Mouse (Mus musculus): ENCODE results near the gene Arih2. TPM values are rescaled to one million over a fixed set of nuclear protein-coding genes. Genes with fewer than 3 reads are reported as not detected.

Arih2 gene
- 61.1 and 62.1 TPM in 2 replicates for polyA plus RNA-seq (2014; fragmentation: Nextera tagmentation; extraction: Ambion mirVana)

DNA sequence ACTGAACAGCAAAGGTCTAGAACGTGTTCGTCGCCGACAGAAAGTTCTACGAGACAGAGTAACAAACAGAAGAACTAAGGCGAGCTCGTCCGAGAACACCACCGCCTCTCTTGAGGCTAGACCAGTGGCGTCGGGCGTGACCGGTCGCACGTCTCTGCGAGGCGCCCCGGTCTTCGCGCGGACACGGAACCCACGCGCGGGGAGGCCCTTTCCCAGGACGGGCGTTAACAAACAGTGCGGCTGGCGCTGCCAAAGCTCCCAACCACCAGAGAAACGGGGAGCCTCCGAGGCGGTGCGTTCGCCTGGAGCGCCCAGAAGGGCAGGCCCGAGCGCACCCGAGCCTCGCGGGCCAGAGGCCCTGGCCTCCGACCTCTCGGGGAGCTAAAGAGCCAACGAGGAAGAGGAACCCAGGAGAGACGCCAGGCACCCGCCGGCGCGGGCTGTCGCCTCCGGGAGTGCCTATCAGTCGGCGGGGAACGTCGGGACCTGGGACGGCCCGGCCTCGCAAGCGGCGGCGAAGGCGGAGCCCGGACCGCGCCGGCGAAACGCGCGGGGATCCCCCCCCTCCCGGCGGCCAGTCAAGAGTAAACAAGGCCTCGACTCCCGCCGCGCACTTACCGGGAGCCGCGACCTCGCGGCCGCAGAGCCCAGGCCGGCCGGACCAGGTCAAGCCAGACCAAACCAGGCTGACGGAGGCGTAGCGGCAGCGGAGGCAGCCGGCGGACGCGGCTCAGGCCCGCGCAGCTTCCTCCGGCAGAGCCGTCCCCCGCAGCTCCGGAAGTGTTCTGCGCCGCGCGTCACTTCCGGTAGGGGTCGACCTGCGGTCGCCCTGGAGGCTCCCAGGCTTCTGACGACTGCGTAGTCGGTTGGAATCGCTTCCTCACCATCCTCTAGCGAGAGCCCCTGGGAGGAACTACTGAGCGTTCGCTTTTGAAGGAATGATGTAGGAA lies at the start of gene Arih2:
Gene Arih2 (minus strand): TSS at position 776 of the 950 bp plus-strand sequence.
- under 1% methylated on average over 112 of the region's 112 CpGs for WGBS
- peak within 1 kb of the TSS; percentile 83 for H3K9ac ChIP-seq (ENCODE audit: low read length)
- peaks cover 8% of the 10 kb centered on the region; the same call in 1 of the 2 replicates for H3K4me1 ChIP-seq (replicated peaks; ENCODE audit: control insufficient read depth, insufficient read depth, low read length)
- no peaks in the 10 kb centered on the region for H3K36me3 ChIP-seq (ENCODE audit: control insufficient read depth, insufficient read depth, low read length)
- peak within 1 kb of the TSS; percentile 37 for H3K27ac ChIP-seq (ENCODE audit: low read depth, low read length)
- no peaks in the 10 kb centered on the region for H3K27me3 ChIP-seq (ENCODE audit: control insufficient read depth, insufficient read depth, low read length)
- DNase-seq (ENCODE audit: low spot score) (peak; percentile 94), ATAC-seq (replicated peaks; ENCODE audit: low FRiP score) (peak; percentile 99)
- H3K4me2 ChIP-seq (ENCODE audit: low read depth, low read length, severe bottlenecking) = peak within 1 kb of the TSS; percentile 95
- H3K9me3 ChIP-seq (ENCODE audit: control insufficient read depth, low read length) = no peaks in the 10 kb centered on the region
- H3K4me3 ChIP-seq (ENCODE audit: low read depth, low read length) = peak within 1 kb of the TSS; percentile 96

DNA sequence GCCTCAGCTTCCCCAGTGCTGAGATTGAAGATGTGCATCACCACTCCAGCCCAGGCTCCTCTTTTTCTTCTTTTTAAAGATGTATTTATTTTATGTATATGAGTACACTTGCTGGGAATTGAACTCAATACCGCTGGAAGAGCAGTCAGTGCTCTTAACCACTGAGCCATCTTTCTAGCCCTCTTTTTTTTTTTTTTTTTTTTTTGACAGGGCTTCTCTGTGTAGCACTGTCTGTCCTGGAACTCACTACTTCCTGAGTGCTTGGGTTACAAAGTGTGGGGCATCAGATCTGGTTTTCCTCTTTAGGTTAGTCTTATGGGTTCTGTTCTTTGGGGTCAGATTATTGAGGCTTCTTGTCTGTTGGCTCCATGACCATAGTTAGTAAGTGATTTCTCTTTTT lies 45.3 kb upstream of the Arih2 start:
- Histone ChIP-seq H3K9ac (ENCODE audit: low read length) (no peak overlapping the region), H3K4me2 (ENCODE audit: low read depth, low read length, severe bottlenecking) (no peak overlapping the region), H3K36me3 (ENCODE audit: control insufficient read depth, insufficient read depth, low read length) (no peaks in the 10 kb centered on the region), H3K27ac (ENCODE audit: low read depth, low read length) (no peak overlapping the region), H3K9me3 (ENCODE audit: control insufficient read depth, low read length) (no peaks in the 10 kb centered on the region), H3K27me3 (ENCODE audit: control insufficient read depth, insufficient read depth, low read length) (no peaks in the 10 kb centered on the region; the same call in 1 of the 2 replicates), H3K4me1 (replicated peaks; ENCODE audit: control insufficient read depth, insufficient read depth, low read length) (peaks cover 6% of the 10 kb centered on the region; the same call in 1 of the 2 replicates), H3K4me3 (ENCODE audit: low read depth, low read length) (no peak overlapping the region)
- ATAC-seq (replicated peaks; ENCODE audit: low FRiP score) (no peak), DNase-seq (ENCODE audit: low spot score) (no peak)
- 92% methylated on average over 1 of the region's 1 CpGs for WGBS

- DNase-seq (ENCODE audit: low spot score) = no peak
- no peak overlapping the region for H3K4me3 ChIP-seq (ENCODE audit: low read depth, low read length)
- H3K9ac ChIP-seq (ENCODE audit: low read length) = no peak overlapping the region
Measured at GRCm38 (mm10) chr9:108693946-108694345, 44.8 kb upstream of the Arih2 start.

GRCm38 (mm10) chr9:108692226-108693041 lies 43.2 kb upstream of the Arih2 start:
- peak; percentile 73 for ATAC-seq (replicated peaks; ENCODE audit: low FRiP score)
- Histone ChIP-seq H3K9ac (ENCODE audit: low read length) (peak overlapping the region; percentile 82), H3K27me3 (ENCODE audit: control insufficient read depth, insufficient read depth, low read length) (no peaks in the 10 kb centered on the region; the same call in 1 of the 2 replicates), H3K4me3 (ENCODE audit: low read depth, low read length) (peak overlapping the region; percentile 58), H3K27ac (ENCODE audit: low read depth, low read length) (no peak overlapping the region), H3K4me1 (replicated peaks; ENCODE audit: control insufficient read depth, insufficient read depth, low read length) (peaks cover 10% of the 10 kb centered on the region), H3K9me3 (ENCODE audit: control insufficient read depth, low read length) (no peaks in the 10 kb centered on the region), H3K4me2 (ENCODE audit: low read depth, low read length, severe bottlenecking) (peak overlapping the region; percentile 88), H3K36me3 (ENCODE audit: control insufficient read depth, insufficient read depth, low read length) (no peaks in the 10 kb centered on the region)
- 1% methylated on average over 80 of the region's 92 CpGs for WGBS
- peak; percentile 79 for DNase-seq (ENCODE audit: low spot score)

More at GRCm38 (mm10) chr9:108693946-108694345, 44.8 kb upstream of the Arih2 start:
- no peaks in the 10 kb centered on the region for H3K9me3 ChIP-seq (ENCODE audit: control insufficient read depth, low read length)
- no peak overlapping the region for H3K27ac ChIP-seq (ENCODE audit: low read depth, low read length)
- H3K27me3 ChIP-seq (ENCODE audit: control insufficient read depth, insufficient read depth, low read length) = no peaks in the 10 kb centered on the region; the same call in 1 of the 2 replicates
- no peak for ATAC-seq (replicated peaks; ENCODE audit: low FRiP score)
- H3K36me3 ChIP-seq (ENCODE audit: control insufficient read depth, insufficient read depth, low read length) = no peaks in the 10 kb centered on the region
- H3K4me1 ChIP-seq (replicated peaks; ENCODE audit: control insufficient read depth, insufficient read depth, low read length) = peaks cover 9% of the 10 kb centered on the region
- H3K4me2 ChIP-seq (ENCODE audit: low read depth, low read length, severe bottlenecking) = no peak overlapping the region
- WGBS = 86% methylated on average over 4 of the region's 4 CpGs

DNA sequence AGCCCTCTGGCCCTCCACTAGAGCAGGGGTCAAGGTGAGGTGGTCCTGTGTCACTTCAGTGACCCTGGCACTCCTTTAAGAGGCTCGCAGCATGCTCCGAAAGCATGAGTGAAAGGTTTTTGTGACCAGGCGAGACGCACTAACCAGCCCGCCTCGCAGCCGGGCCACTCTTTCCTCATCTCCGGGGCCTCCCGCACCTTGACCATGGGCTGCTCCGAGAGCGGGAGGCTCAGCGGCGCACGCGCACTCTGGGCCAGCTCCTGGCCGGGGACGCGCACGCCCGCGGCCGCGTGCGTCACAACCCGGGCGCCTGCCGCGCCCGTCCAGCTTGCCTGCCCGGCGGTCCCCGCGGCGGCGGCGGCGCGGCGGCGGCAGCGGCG lies 42.6 kb upstream of the Arih2 start:
- DNase-seq (ENCODE audit: low spot score) = peak; percentile 93
- WGBS = under 1% methylated on average over 42 of the region's 42 CpGs

DNA sequence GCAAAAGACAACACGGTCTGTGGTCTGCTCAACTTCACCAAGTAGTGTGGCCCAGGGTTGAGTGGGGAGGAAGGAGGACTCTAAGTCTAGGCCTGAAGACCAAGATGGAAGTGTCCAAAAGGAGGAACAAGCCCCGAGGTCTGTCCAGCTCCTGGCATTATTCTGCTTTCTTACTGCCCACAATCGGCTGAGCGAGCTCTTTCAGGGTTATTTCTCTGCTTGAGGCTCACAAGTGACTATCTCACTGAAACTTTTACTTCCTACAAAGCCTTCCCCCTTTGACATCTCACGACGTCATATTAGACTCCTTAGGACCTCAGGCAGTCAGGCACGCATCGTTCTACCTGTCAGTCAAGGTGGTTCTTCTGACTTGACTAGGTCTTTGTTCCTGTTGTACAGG lies 42.2 kb upstream of the Arih2 start:
- H3K36me3 ChIP-seq (ENCODE audit: control insufficient read depth, insufficient read depth, low read length) = no peaks in the 10 kb centered on the region
- ATAC-seq (replicated peaks; ENCODE audit: low FRiP score) (no peak), DNase-seq (ENCODE audit: low spot score) (no peak)
- no peaks in the 10 kb centered on the region; the same call in 1 of the 2 replicates for H3K27me3 ChIP-seq (ENCODE audit: control insufficient read depth, insufficient read depth, low read length)
- 72% methylated on average over 8 of the region's 8 CpGs for WGBS
- H3K27ac ChIP-seq (ENCODE audit: low read depth, low read length) = no peak overlapping the region
- peaks cover 10% of the 10 kb centered on the region for H3K4me1 ChIP-seq (replicated peaks; ENCODE audit: control insufficient read depth, insufficient read depth, low read length)
- H3K4me3 ChIP-seq (ENCODE audit: low read depth, low read length) = peak overlapping the region; percentile 58; the same call in 1 of the 2 replicates
- H3K9ac ChIP-seq (ENCODE audit: low read length) = peak overlapping the region; percentile 82; the same call in 1 of the 2 replicates
- H3K9me3 ChIP-seq (ENCODE audit: control insufficient read depth, low read length) = no peaks in the 10 kb centered on the region
- H3K4me2 ChIP-seq (ENCODE audit: low read depth, low read length, severe bottlenecking) = peak overlapping the region; percentile 88

More for the DNA sequence above, 42.6 kb upstream of the Arih2 start:
- H3K4me2 ChIP-seq (ENCODE audit: low read depth, low read length, severe bottlenecking) = peak overlapping the region; percentile 88
- H3K27me3 ChIP-seq (ENCODE audit: control insufficient read depth, insufficient read depth, low read length) = no peaks in the 10 kb centered on the region; the same call in 1 of the 2 replicates
- H3K27ac ChIP-seq (ENCODE audit: low read depth, low read length) = no peak overlapping the region
- H3K4me1 ChIP-seq (replicated peaks; ENCODE audit: control insufficient read depth, insufficient read depth, low read length) = peaks cover 10% of the 10 kb centered on the region
- peak; percentile 88 for ATAC-seq (replicated peaks; ENCODE audit: low FRiP score)
- H3K36me3 ChIP-seq (ENCODE audit: control insufficient read depth, insufficient read depth, low read length) = no peaks in the 10 kb centered on the region
- H3K9me3 ChIP-seq (ENCODE audit: control insufficient read depth, low read length) = no peaks in the 10 kb centered on the region
- H3K9ac ChIP-seq (ENCODE audit: low read length) = peak overlapping the region; percentile 82
- peak overlapping the region; percentile 58 for H3K4me3 ChIP-seq (ENCODE audit: low read depth, low read length)

- WGBS = 83% methylated on average over 6 of the region's 6 CpGs
- H3K36me3 ChIP-seq (ENCODE audit: control insufficient read depth, insufficient read depth, low read length) = no peaks in the 10 kb centered on the region
- H3K9me3 ChIP-seq (ENCODE audit: control insufficient read depth, low read length) = no peaks in the 10 kb centered on the region
- H3K27ac ChIP-seq (ENCODE audit: low read depth, low read length) = no peak overlapping the region
- DNase-seq (ENCODE audit: low spot score) = no peak
- H3K4me2 ChIP-seq (ENCODE audit: low read depth, low read length, severe bottlenecking) = no peak overlapping the region
- H3K4me3 ChIP-seq (ENCODE audit: low read depth, low read length) = no peak overlapping the region
- no peak for ATAC-seq (replicated peaks; ENCODE audit: low FRiP score)
- H3K9ac ChIP-seq (ENCODE audit: low read length) = no peak overlapping the region
- peaks cover 10% of the 10 kb centered on the region for H3K4me1 ChIP-seq (replicated peaks; ENCODE audit: control insufficient read depth, insufficient read depth, low read length)
- no peaks in the 10 kb centered on the region; the same call in 1 of the 2 replicates for H3K27me3 ChIP-seq (ENCODE audit: control insufficient read depth, insufficient read depth, low read length)
Measured at GRCm38 (mm10) chr9:108690914-108691313, 41.7 kb upstream of the Arih2 start.

DNA sequence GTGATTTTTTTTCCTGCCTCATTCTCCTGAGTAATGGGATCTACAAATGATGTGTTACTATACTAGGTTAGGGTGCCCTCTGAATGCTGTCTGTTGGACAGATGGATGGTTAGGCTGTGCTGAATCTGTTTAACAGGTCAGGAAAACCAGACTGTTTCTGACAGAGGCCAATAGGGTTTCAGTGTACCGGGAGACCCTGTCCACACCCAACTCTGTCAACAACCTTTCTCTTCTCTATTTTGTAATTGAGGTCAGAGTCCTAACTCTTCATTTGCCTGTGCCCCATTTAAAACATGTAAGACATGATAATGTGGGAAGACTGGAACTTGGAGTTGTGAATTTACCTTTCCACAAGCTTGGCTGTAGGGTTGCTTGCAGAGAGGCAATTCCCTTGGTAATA lies 40.8 kb upstream of the Arih2 start:
- peaks cover 10% of the 10 kb centered on the region for H3K4me1 ChIP-seq (replicated peaks; ENCODE audit: control insufficient read depth, insufficient read depth, low read length)
- no peak overlapping the region for H3K4me2 ChIP-seq (ENCODE audit: low read depth, low read length, severe bottlenecking)
- 93% methylated on average over 1 of the region's 1 CpGs for WGBS
- H3K27me3 ChIP-seq (ENCODE audit: control insufficient read depth, insufficient read depth, low read length) = no peaks in the 10 kb centered on the region; the same call in 1 of the 2 replicates
- no peak overlapping the region for H3K4me3 ChIP-seq (ENCODE audit: low read depth, low read length)
- no peak overlapping the region for H3K9ac ChIP-seq (ENCODE audit: low read length)
- no peaks in the 10 kb centered on the region for H3K9me3 ChIP-seq (ENCODE audit: control insufficient read depth, low read length)
- H3K36me3 ChIP-seq (ENCODE audit: control insufficient read depth, insufficient read depth, low read length) = no peaks in the 10 kb centered on the region
- DNase-seq (ENCODE audit: low spot score) (no peak), ATAC-seq (replicated peaks; ENCODE audit: low FRiP score) (no peak)
- H3K27ac ChIP-seq (ENCODE audit: low read depth, low read length) = no peak overlapping the region

All from forebrain, embryonic 11.5 days (tissue).